Mouse (Mus musculus): ENCODE measurements at regions not wholly inside any gene's neighbourhood (a gene's known extent, or its start where the extent isn't known, plus 50 kb on each side); places are given as distances from the start of the nearest gene placed in this dataset.

DNA sequence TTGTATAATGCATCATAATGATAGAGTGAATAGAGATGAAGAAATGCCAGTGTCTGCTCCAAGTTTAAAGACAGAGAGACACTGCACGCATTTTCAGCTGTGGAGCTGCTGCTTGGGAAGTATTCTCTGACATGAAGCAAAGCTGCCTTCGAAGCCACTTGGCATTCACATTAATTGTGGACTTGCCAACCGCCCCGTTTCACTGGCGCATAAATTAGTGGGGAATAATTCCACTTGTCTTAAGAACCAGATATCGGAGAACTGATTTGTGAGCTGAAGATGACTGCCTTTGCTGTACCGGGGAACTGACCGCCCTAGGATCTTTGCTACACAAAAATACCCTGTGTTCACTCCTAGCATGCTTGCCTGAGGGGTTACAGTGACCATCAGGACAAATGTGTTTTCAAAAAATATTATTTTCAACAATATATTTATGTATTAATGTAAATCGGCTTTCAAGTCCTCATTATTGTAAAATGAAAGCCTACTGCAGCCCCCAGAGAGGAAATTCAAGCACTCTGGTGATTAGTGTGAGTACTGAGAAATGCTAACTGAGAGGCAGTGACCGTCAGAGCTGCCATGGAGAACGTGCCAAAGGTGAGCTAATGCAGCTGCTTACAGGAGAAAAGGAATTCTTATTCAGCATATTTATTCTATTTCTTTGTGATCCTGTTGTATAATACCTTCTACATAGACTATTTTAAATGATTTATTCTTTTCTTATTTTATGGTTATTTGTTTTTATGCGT lies 638.9 kb downstream of the Bcl11a start:
- WGBS: 39% methylated on average over 12 of the region's 12 CpGs
- Histone ChIP-seq H3K27me3 (ENCODE audit: control insufficient read depth, insufficient read depth, low read depth, low read length) (no peaks in the 10 kb centered on the region), H3K27ac (ENCODE audit: low read length) (peak overlapping the region; percentile 63), H3K9me3 (replicated peaks; ENCODE audit: control insufficient read depth, low read length, poor library complexity, severe bottlenecking) (no peaks in the 10 kb centered on the region), H3K36me3 (ENCODE audit: control insufficient read depth, insufficient read depth, low read length) (no peaks in the 10 kb centered on the region), H3K4me2 (ENCODE audit: low read length) (peak overlapping the region; percentile 37), H3K9ac (ENCODE audit: low read depth, low read length) (0 out of 2 replicates have a peak overlapping the region, but pooled peaks have one; percentile 10), H3K4me3 (ENCODE audit: low read depth, low read length) (no peak overlapping the region), H3K4me1 (ENCODE audit: control insufficient read depth, insufficient read depth, low read length) (peaks cover 15% of the 10 kb centered on the region)
- ATAC-seq: peak; percentile 55; the same call in 1 of the 2 replicates

- ATAC-seq: no peak
- Histone ChIP-seq H3K9me3 (replicated peaks; ENCODE audit: control insufficient read depth, low read length, poor library complexity, severe bottlenecking) (no peaks in the 10 kb centered on the region), H3K4me1 (ENCODE audit: control insufficient read depth, insufficient read depth, low read length) (no peaks in the 10 kb centered on the region), H3K36me3 (ENCODE audit: control insufficient read depth, insufficient read depth, low read length) (no peaks in the 10 kb centered on the region), H3K27ac (ENCODE audit: low read length) (no peak overlapping the region), H3K27me3 (ENCODE audit: control insufficient read depth, insufficient read depth, low read depth, low read length) (no peaks in the 10 kb centered on the region), H3K4me3 (ENCODE audit: low read depth, low read length) (no peak overlapping the region), H3K4me2 (ENCODE audit: low read length) (no peak overlapping the region), H3K9ac (ENCODE audit: low read depth, low read length) (no peak overlapping the region)
- WGBS: 88% methylated on average over 5 of the region's 5 CpGs
Observed at GRCm38 (mm10) chr11:24724259-24724937, 646.5 kb downstream of the Bcl11a start.

GRCm38 (mm10) chr11:24726331-24726730 lies 648.5 kb downstream of the Bcl11a start:
- H3K27ac ChIP-seq (ENCODE audit: low read length): no peak overlapping the region
- WGBS: 8% methylated on average over 3 of the region's 3 CpGs

DNA sequence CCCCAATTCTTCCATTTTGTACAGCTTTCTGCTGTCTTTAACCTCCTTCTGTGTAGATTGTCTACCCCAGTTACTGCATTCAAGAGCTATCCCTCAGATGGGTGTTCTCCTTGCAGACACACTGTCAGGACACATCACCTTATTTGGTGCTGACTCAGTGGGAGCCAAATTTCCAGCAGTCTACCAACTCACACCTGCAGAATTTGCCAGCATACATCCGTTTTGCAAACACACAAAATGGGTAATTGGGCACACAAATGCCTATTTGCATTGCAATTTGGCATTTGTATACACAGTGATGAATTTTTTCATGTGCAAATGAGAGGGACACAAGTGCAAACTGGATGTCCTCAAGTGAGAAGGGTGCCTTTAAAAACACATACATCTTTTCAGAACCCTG lies 649.5 kb downstream of the Bcl11a start:
- no peak overlapping the region for H3K4me3 ChIP-seq (ENCODE audit: low read depth, low read length)
- no peaks in the 10 kb centered on the region for H3K4me1 ChIP-seq (ENCODE audit: control insufficient read depth, insufficient read depth, low read length)
- no peaks in the 10 kb centered on the region for H3K27me3 ChIP-seq (ENCODE audit: control insufficient read depth, insufficient read depth, low read depth, low read length)
- ATAC-seq: no peak
- H3K9me3 ChIP-seq (replicated peaks; ENCODE audit: control insufficient read depth, low read length, poor library complexity, severe bottlenecking): no peaks in the 10 kb centered on the region
- H3K9ac ChIP-seq (ENCODE audit: low read depth, low read length): no peak overlapping the region
- 26% methylated on average over 1 of the region's 1 CpGs for WGBS
- no peak overlapping the region for H3K27ac ChIP-seq (ENCODE audit: low read length)
- no peak overlapping the region for H3K4me2 ChIP-seq (ENCODE audit: low read length)
- H3K36me3 ChIP-seq (ENCODE audit: control insufficient read depth, insufficient read depth, low read length): no peaks in the 10 kb centered on the region

More at GRCm38 (mm10) chr11:24726331-24726730, 648.5 kb downstream of the Bcl11a start:
- H3K4me2 ChIP-seq (ENCODE audit: low read length): no peak overlapping the region
- H3K27me3 ChIP-seq (ENCODE audit: control insufficient read depth, insufficient read depth, low read depth, low read length): no peaks in the 10 kb centered on the region
- no peak overlapping the region for H3K4me3 ChIP-seq (ENCODE audit: low read depth, low read length)
- no peak for ATAC-seq
- no peak overlapping the region for H3K9ac ChIP-seq (ENCODE audit: low read depth, low read length)
- no peaks in the 10 kb centered on the region for H3K9me3 ChIP-seq (replicated peaks; ENCODE audit: control insufficient read depth, low read length, poor library complexity, severe bottlenecking)
- no peaks in the 10 kb centered on the region for H3K4me1 ChIP-seq (ENCODE audit: control insufficient read depth, insufficient read depth, low read length)
- H3K36me3 ChIP-seq (ENCODE audit: control insufficient read depth, insufficient read depth, low read length): no peaks in the 10 kb centered on the region

- H3K4me3 ChIP-seq (ENCODE audit: low read depth, low read length): no peak overlapping the region
- 8% methylated on average over 1 of the region's 1 CpGs for WGBS
- no peaks in the 10 kb centered on the region for H3K27me3 ChIP-seq (ENCODE audit: control insufficient read depth, insufficient read depth, low read depth, low read length)
- no peaks in the 10 kb centered on the region for H3K9me3 ChIP-seq (replicated peaks; ENCODE audit: control insufficient read depth, low read length, poor library complexity, severe bottlenecking)
- H3K4me2 ChIP-seq (ENCODE audit: low read length): no peak overlapping the region
- no peaks in the 10 kb centered on the region for H3K36me3 ChIP-seq (ENCODE audit: control insufficient read depth, insufficient read depth, low read length)
- H3K4me1 ChIP-seq (ENCODE audit: control insufficient read depth, insufficient read depth, low read length): no peaks in the 10 kb centered on the region
- ATAC-seq: no peak
- no peak overlapping the region for H3K9ac ChIP-seq (ENCODE audit: low read depth, low read length)
- no peak overlapping the region for H3K27ac ChIP-seq (ENCODE audit: low read length)
Observed at GRCm38 (mm10) chr11:24731431-24731830, 653.6 kb downstream of the Bcl11a start.

DNA sequence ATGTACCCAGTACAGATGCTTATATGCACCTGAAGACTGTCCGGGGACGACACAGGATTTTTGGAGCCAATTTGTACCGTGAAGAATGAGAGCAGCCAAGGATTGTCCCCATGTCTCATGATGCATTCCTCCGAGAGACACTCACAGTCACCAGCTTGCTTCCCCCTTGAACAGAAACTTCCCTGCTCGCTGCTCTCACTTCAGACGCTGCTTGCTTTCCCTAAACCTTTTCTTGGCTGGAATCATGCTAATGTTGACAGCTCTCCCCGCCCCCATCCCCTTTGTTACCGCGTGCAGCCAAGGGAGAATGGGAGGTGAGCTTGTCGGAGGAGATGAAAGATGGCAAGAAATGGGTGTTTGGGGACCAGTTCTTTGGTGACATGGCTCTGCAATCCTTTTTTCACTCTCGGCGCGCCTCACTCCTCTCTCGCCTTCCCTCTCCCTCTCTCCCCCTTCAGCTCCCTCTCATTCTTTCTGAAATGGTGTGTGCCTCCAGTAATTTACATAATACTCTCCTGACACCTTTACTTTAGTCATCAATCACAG lies 661.9 kb downstream of the Bcl11a start:
- Histone ChIP-seq H3K27me3 (ENCODE audit: control insufficient read depth, insufficient read depth, low read depth, low read length) (no peaks in the 10 kb centered on the region), H3K36me3 (ENCODE audit: control insufficient read depth, insufficient read depth, low read length) (no peaks in the 10 kb centered on the region), H3K9me3 (replicated peaks; ENCODE audit: control insufficient read depth, low read length, poor library complexity, severe bottlenecking) (no peaks in the 10 kb centered on the region), H3K4me2 (ENCODE audit: low read length) (peak overlapping the region; percentile 59), H3K27ac (ENCODE audit: low read length) (peak overlapping the region; percentile 74), H3K9ac (ENCODE audit: low read depth, low read length) (peak overlapping the region; percentile 54), H3K4me3 (ENCODE audit: low read depth, low read length) (peak overlapping the region; percentile 15), H3K4me1 (ENCODE audit: control insufficient read depth, insufficient read depth, low read length) (peaks cover 9% of the 10 kb centered on the region; the same call in 1 of the 2 replicates)
- 2% methylated on average over 14 of the region's 14 CpGs for WGBS
- peak; percentile 79 for ATAC-seq

GRCm38 (mm10) chr11:24740466-24740865 lies 662.6 kb downstream of the Bcl11a start:
- ATAC-seq: no peak
- Histone ChIP-seq H3K27ac (ENCODE audit: low read length) (no peak overlapping the region; the same call in 1 of the 2 replicates), H3K4me1 (ENCODE audit: control insufficient read depth, insufficient read depth, low read length) (peaks cover 9% of the 10 kb centered on the region; the same call in 1 of the 2 replicates), H3K27me3 (ENCODE audit: control insufficient read depth, insufficient read depth, low read depth, low read length) (no peaks in the 10 kb centered on the region), H3K4me2 (ENCODE audit: low read length) (no peak overlapping the region), H3K9me3 (replicated peaks; ENCODE audit: control insufficient read depth, low read length, poor library complexity, severe bottlenecking) (no peaks in the 10 kb centered on the region), H3K9ac (ENCODE audit: low read depth, low read length) (no peak overlapping the region), H3K4me3 (ENCODE audit: low read depth, low read length) (no peak overlapping the region), H3K36me3 (ENCODE audit: control insufficient read depth, insufficient read depth, low read length) (no peaks in the 10 kb centered on the region)
- 39% methylated on average over 2 of the region's 2 CpGs for WGBS

GRCm38 (mm10) chr11:24742561-24742960 lies 664.7 kb downstream of the Bcl11a start:
- no peaks in the 10 kb centered on the region for H3K27me3 ChIP-seq (ENCODE audit: control insufficient read depth, insufficient read depth, low read depth, low read length)
- H3K4me1 ChIP-seq (ENCODE audit: control insufficient read depth, insufficient read depth, low read length): peaks cover 9% of the 10 kb centered on the region; the same call in 1 of the 2 replicates
- no peaks in the 10 kb centered on the region for H3K9me3 ChIP-seq (replicated peaks; ENCODE audit: control insufficient read depth, low read length, poor library complexity, severe bottlenecking)
- peak overlapping the region; percentile 38 for H3K4me2 ChIP-seq (ENCODE audit: low read length)
- ATAC-seq: peak; percentile 41
- WGBS: 23% methylated on average over 8 of the region's 8 CpGs
- no peak overlapping the region for H3K9ac ChIP-seq (ENCODE audit: low read depth, low read length)
- H3K36me3 ChIP-seq (ENCODE audit: control insufficient read depth, insufficient read depth, low read length): no peaks in the 10 kb centered on the region
- H3K4me3 ChIP-seq (ENCODE audit: low read depth, low read length): no peak overlapping the region
- no peak overlapping the region; the same call in 1 of the 2 replicates for H3K27ac ChIP-seq (ENCODE audit: low read length)

- ATAC-seq: no peak
Observed at GRCm38 (mm10) chr11:24743439-24743838, 665.6 kb downstream of the Bcl11a start.

More at GRCm38 (mm10) chr11:24743439-24743838, 665.6 kb downstream of the Bcl11a start:
- Histone ChIP-seq H3K36me3 (ENCODE audit: control insufficient read depth, insufficient read depth, low read length) (no peaks in the 10 kb centered on the region), H3K27me3 (ENCODE audit: control insufficient read depth, insufficient read depth, low read depth, low read length) (no peaks in the 10 kb centered on the region), H3K4me2 (ENCODE audit: low read length) (no peak overlapping the region), H3K4me3 (ENCODE audit: low read depth, low read length) (no peak overlapping the region), H3K9me3 (replicated peaks; ENCODE audit: control insufficient read depth, low read length, poor library complexity, severe bottlenecking) (no peaks in the 10 kb centered on the region), H3K4me1 (ENCODE audit: control insufficient read depth, insufficient read depth, low read length) (peaks cover 9% of the 10 kb centered on the region; the same call in 1 of the 2 replicates), H3K9ac (ENCODE audit: low read depth, low read length) (no peak overlapping the region), H3K27ac (ENCODE audit: low read length) (no peak overlapping the region)
- 37% methylated on average over 1 of the region's 1 CpGs for WGBS
